8 mouse cellular contexts compared by ENCODE assay signal in genomic region chr11:102295598-102296471, GRCm38 (mm10). TPM values are rescaled to one million over a fixed set of nuclear protein-coding genes. Genes with fewer than 3 reads are reported as not detected.
A peak's percentile ranks its signal among the peaks of the same experiment; 100 is the strongest.
DNase-seq lines count a peak whose midpoint lies in the region; ATAC-seq and TF ChIP-seq lines count a peak whose summit lies in the region.

No protein-coding gene starts in this region.

- peak overlapping the region; percentile 83 for H3K4me3 ChIP-seq in kidney, postnatal 0 days (replicated peaks; ENCODE audit: low read depth, low read length)
- peak overlapping the region; percentile 68 for H3K4me3 ChIP-seq in stomach, embryonic 14.5 days (ENCODE audit: low read depth, low read length)

- WGBS in kidney, postnatal 0 days, result 1% methylated on average over 48 of the region's 73 CpGs
- WGBS in stomach, embryonic 14.5 days, result 1% methylated on average over 32 of the region's 73 CpGs

- no peaks in the 10 kb centered on the region for H3K9me3 ChIP-seq in kidney, postnatal 0 days (replicated peaks; ENCODE audit: low read length)
- no peaks in the 10 kb centered on the region for H3K9me3 ChIP-seq in stomach, embryonic 14.5 days (ENCODE audit: control insufficient read depth, low read depth, low read length)

- TF ChIP-seq CTCF in kidney, postnatal 0 days (IDR thresholded peaks at IDR 0.05; ENCODE audit: low read depth), result no peak

- peaks cover 30% of the 10 kb centered on the region for H3K36me3 ChIP-seq in kidney, postnatal 0 days (ENCODE audit: insufficient read depth, low read length)
- peaks cover 27% of the 10 kb centered on the region for H3K36me3 ChIP-seq in stomach, embryonic 14.5 days (ENCODE audit: control insufficient read depth, insufficient read depth, low read length)

- peak; percentile 25 for ATAC-seq in kidney, postnatal 0 days (replicated peaks; ENCODE audit: low FRiP score, low read depth)
- ATAC-seq in stomach, embryonic 14.5 days (ENCODE audit: insufficient number of reproducible peaks, insufficient read depth, low FRiP score, low read depth), result peak; percentile 15
- no peak for ATAC-seq in megakaryocyte-erythroid progenitor cell, adult 5-6 weeks (replicated peaks; ENCODE audit: low FRiP score, low TSS enrichment, poor library complexity, severe bottlenecking)

- H3K27me3 ChIP-seq in kidney, postnatal 0 days (ENCODE audit: insufficient read depth, low read length), result no peaks in the 10 kb centered on the region
- H3K27me3 ChIP-seq in stomach, embryonic 14.5 days (ENCODE audit: control insufficient read depth, insufficient read depth, low read length), result no peaks in the 10 kb centered on the region

- peak overlapping the region; percentile 96 for H3K27ac ChIP-seq in kidney, postnatal 0 days
- H3K27ac ChIP-seq in stomach, embryonic 14.5 days (ENCODE audit: low read length), result peak overlapping the region; percentile 100

- peak overlapping the region; percentile 62 for H3K4me2 ChIP-seq in kidney, postnatal 0 days (ENCODE audit: low read length)
- peak overlapping the region; percentile 71 for H3K4me2 ChIP-seq in stomach, embryonic 14.5 days (replicated peaks; ENCODE audit: low read depth, low read length)

- peak overlapping the region; percentile 88 for H3K9ac ChIP-seq in kidney, postnatal 0 days (ENCODE audit: low read depth, low read length)
- H3K9ac ChIP-seq in stomach, embryonic 14.5 days (replicated peaks; ENCODE audit: low read depth, low read length), result peak overlapping the region; percentile 77

- DNase-seq in right cerebral cortex, postnatal 4 days, result peak; percentile 58
- DNase-seq in right cerebral cortex, postnatal 36 days (ENCODE audit: low spot score in 2 of 2), result no peak
- DNase-seq in cerebellum, postnatal 14 days, result peak; percentile 61 to 63
- DNase-seq in heart, adult 9 months (ENCODE audit: low spot score in 2 of 2), result peak; percentile 50 to 65
- DNase-seq in kidney, postnatal 0 days (ENCODE audit: low spot score), result peak; percentile 72
- peak; percentile 77 to 82 for DNase-seq in lung, postnatal 4 days

- H3K4me1 ChIP-seq in kidney, postnatal 0 days (replicated peaks; ENCODE audit: insufficient read depth, low read length), result peaks cover 11% of the 10 kb centered on the region; the same call in 1 of the 2 replicates
- peaks cover 8% of the 10 kb centered on the region for H3K4me1 ChIP-seq in stomach, embryonic 14.5 days (ENCODE audit: control insufficient read depth, insufficient read depth, low read length)

RNA-seq across cellular contexts. Expression of gene Atxn7l3, which starts 0.6 kb away (rescaled TPM):
- 9.6 and 9.7 TPM in 2 replicates for polyA plus RNA-seq in kidney, postnatal 0 days (2015; fragmentation: Nextera tagmentation; extraction: Ambion mirVana)
- polyA plus RNA-seq in stomach, embryonic 14.5 days (2014; fragmentation: Nextera tagmentation; extraction: Ambion mirVana), result 18.7 and 19.0 TPM in 2 replicates
- 23.2 and 34.0 TPM in 2 replicates for total RNA-seq in megakaryocyte-erythroid progenitor cell, adult 5-6 weeks (2014; fragmentation: Nextera tagmentation)
- 18.3 and 21.5 TPM in 2 replicates for total RNA-seq in megakaryocyte-erythroid progenitor cell, adult 5-6 weeks (2017)

RNA-seq across cellular contexts. Expression of gene Tmub2, which starts 11.1 kb away (rescaled TPM):
- polyA plus RNA-seq in kidney, postnatal 0 days (2015; fragmentation: Nextera tagmentation; extraction: Ambion mirVana), result 46.1 and 49.1 TPM in 2 replicates
- polyA plus RNA-seq in stomach, embryonic 14.5 days (2014; fragmentation: Nextera tagmentation; extraction: Ambion mirVana), result 53.0 and 55.0 TPM in 2 replicates
- total RNA-seq in megakaryocyte-erythroid progenitor cell, adult 5-6 weeks (2014; fragmentation: Nextera tagmentation), result 14.5 and 19.8 TPM in 2 replicates
- total RNA-seq in megakaryocyte-erythroid progenitor cell, adult 5-6 weeks (2017), result 10.0 and 27.4 TPM in 2 replicates

RNA-seq across cellular contexts. Expression of gene Ubtf, which starts 23.7 kb away (rescaled TPM):
- 75.5 and 80.8 TPM in 2 replicates for polyA plus RNA-seq in kidney, postnatal 0 days (2015; fragmentation: Nextera tagmentation; extraction: Ambion mirVana)
- 77.3 and 87.2 TPM in 2 replicates for polyA plus RNA-seq in stomach, embryonic 14.5 days (2014; fragmentation: Nextera tagmentation; extraction: Ambion mirVana)
- total RNA-seq in megakaryocyte-erythroid progenitor cell, adult 5-6 weeks (2014; fragmentation: Nextera tagmentation), result 90.4 and 102 TPM in 2 replicates
- 162 and 180 TPM in 2 replicates for total RNA-seq in megakaryocyte-erythroid progenitor cell, adult 5-6 weeks (2017)

RNA-seq across cellular contexts. Expression of gene Asb16, which starts 27.3 kb away (rescaled TPM):
- polyA plus RNA-seq in kidney, postnatal 0 days (2015; fragmentation: Nextera tagmentation; extraction: Ambion mirVana), result 0.09 TPM in 1 of 2 replicates, not detected in the other
- polyA plus RNA-seq in stomach, embryonic 14.5 days (2014; fragmentation: Nextera tagmentation; extraction: Ambion mirVana), result not detected in 2 replicates
- 2.2 and 2.5 TPM in 2 replicates for total RNA-seq in megakaryocyte-erythroid progenitor cell, adult 5-6 weeks (2014; fragmentation: Nextera tagmentation)
- total RNA-seq in megakaryocyte-erythroid progenitor cell, adult 5-6 weeks (2017), result 0.84 and 1.3 TPM in 2 replicates

RNA-seq across cellular contexts. Expression of gene BC030867, which starts 47.2 kb away (rescaled TPM):
- 6.3 and 9.2 TPM in 2 replicates for polyA plus RNA-seq in kidney, postnatal 0 days (2015; fragmentation: Nextera tagmentation; extraction: Ambion mirVana)
- 11.4 and 11.8 TPM in 2 replicates for polyA plus RNA-seq in stomach, embryonic 14.5 days (2014; fragmentation: Nextera tagmentation; extraction: Ambion mirVana)
- 36.4 and 48.1 TPM in 2 replicates for total RNA-seq in megakaryocyte-erythroid progenitor cell, adult 5-6 weeks (2014; fragmentation: Nextera tagmentation)
- total RNA-seq in megakaryocyte-erythroid progenitor cell, adult 5-6 weeks (2017), result 7.5 and 12.3 TPM in 2 replicates

Comparison
In these comparisons a context has a peak if more than half of its experiments do, and no peak if none do; other contexts are left out.
1. DNase-seq: peak in right cerebral cortex, postnatal 4 days (single experiment), cerebellum, postnatal 14 days (2 of 2), heart, adult 9 months (2 of 2), kidney, postnatal 0 days (single experiment) and lung, postnatal 4 days (2 of 2); none in right cerebral cortex, postnatal 36 days (0 of 2).